Mouse (Mus musculus) thymus, postnatal 25 days (tissue): ENCODE results near the gene Gm525.
"Not testable (repeated sequence)": the region's sequence is repeated elsewhere in the genome, so short reads cannot be mapped to it uniquely, and the experiment has no call there.

Source experiments
- DNase-seq: peaks from one replicate; pipeline ENCODE4 v3.0.0; 2022

Gene Gm525

GRCm38 (mm10) chr11:89064312-89064711 is 9.3 kb upstream of the Gm525 start:
- DNase-seq: no peak

GRCm38 (mm10) chr11:89065297-89065696 is 8.3 kb upstream of the Gm525 start:
- DNase-seq: peak; percentile 79

GRCm38 (mm10) chr11:89066126-89066525 is 7.5 kb upstream of the Gm525 start:
- peak; percentile 77 for DNase-seq

DNA sequence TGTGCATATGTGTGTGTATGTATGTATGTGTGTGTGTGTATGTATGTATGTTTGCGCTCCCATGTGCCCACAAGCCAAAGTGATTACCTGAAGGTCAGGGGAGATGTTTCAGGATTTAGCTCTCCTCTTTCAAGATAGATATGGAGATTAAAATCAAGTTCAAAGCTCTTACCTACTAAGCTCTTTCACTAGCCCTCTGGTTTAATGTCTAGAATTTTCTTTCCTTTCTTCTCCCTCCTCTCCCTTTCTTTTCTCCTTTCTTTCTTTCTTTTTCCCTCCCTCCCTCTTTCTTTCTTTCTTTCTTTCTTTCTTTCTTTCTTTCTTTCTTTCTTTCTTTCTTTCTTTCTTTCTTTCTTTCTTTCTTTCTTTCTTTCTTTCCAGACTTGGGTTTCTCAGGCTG is 6.9 kb upstream of the Gm525 start, which contains the start of gene Dgke:
TSS of gene Dgke (minus strand) at position 101 of the 400 bp plus-strand sequence.
- DNase-seq: peak; percentile 20

- DNase-seq: peak; percentile 61
Observed at GRCm38 (mm10) chr11:89067301-89067822, 6.3 kb upstream of the Gm525 start.

DNA sequence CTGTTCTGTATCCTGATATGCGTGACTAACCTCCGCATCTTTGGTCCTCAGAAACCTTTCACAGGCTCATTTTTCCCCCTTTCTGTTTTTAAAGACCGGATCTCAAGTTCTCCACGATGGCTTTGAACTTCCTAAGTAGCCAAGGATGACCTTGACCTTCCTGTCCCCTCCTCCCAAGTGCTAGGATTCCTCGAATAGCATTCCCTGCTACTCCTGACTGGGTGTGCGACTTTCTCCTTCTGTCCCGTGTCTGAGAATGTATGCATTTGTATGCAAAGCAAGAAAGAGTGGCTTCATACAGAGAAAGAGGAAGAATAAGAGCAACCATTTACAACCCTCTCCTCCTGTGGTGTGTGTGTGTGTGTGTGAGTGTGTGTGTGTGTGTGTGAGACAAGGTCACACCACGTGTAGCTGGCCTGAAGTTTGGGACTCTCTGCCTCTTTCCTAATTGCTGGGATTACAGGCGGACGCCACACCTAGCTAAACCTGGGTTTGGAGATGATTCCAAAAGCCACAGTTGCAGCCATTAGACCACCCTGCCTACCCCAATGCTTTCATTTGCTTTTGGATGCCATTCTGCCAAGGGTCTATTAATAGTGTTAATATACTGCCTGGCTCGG is 5.7 kb upstream of the Gm525 start:
- peak; percentile 44 for DNase-seq

DNA sequence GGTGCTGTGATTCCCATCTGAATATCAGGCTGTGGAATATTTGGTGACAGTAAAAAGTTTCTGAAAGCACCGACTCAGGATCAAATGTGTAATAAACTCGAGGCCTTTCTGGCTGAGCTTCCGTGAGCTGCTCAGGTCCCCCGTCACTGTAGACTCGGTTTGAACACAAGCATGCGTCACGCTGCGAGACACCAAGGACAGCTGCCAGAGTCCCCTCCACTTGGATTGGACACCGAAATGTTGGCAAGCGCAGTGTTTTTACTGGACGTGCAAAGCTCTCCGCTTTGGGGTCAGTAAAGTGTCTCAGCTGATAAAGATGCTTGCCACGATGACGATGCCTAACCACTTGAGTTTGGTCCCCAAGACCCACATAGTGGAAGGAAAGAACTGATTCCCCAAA is 5.0 kb upstream of the Gm525 start:
- peak; percentile 35 for DNase-seq

GRCm38 (mm10) chr11:89069303-89069702 is 4.3 kb upstream of the Gm525 start:
- peak; percentile 91 for DNase-seq

DNA sequence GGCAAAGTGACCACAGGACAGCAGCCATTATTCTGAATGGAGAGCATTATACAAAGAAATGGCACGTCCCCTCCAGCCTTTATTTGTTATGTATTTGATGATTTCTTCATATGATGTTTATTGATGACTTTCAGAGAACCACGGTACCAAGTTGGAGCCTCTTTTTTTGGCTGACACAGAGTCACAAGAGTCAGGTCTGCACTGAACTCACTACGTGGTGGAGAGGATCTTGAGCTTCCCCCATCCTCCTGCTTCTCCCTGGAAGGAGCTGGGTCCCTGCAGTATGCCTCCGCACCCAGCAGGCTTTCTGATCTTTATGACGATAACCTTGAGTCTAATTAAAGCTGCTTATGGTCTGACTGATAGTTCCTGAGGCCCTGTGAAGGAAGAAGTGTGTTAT is 2.1 kb upstream of the Gm525 start:
- DNase-seq: no peak

DNA sequence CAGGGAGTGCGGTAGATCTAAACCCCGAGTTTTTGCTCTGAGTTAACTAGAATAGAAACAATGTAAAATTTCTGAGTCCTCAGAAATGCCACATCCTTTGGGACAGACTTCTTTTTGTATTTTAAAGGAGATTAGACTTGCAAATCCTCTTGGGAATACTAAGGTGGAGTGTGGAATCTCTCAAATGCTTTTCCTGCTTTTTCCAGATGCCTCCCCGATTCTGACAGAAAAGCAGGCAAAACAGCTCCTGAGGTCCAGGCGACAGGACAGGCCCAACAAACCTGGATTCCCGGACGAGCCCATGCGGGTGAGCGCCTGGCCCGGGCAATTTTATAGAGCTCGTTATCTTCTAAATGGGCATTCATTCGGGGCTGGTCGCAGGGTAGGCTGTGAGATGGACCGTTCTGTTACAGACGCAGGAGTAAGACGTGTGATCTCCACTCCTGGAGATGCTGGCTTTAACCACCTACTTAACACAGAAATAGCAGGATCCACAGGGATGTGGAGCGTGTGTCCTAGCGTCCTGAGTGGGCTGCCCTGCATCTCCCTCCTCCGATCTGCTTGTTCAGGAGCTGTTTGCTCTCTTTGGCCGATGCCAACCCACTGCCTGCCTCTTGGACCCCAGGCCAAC is 1.3 kb downstream of the Gm525 start:
- DNase-seq: peak; percentile 31

GRCm38 (mm10) chr11:89076370-89076821 is 2.8 kb downstream of the Gm525 start:
- no peak for DNase-seq

- DNase-seq: peak; percentile 88
Observed at GRCm38 (mm10) chr11:89077601-89078000, 4.0 kb downstream of the Gm525 start.

GRCm38 (mm10) chr11:89078305-89078704 is 4.7 kb downstream of the Gm525 start:
- peak; percentile 42 for DNase-seq

DNA sequence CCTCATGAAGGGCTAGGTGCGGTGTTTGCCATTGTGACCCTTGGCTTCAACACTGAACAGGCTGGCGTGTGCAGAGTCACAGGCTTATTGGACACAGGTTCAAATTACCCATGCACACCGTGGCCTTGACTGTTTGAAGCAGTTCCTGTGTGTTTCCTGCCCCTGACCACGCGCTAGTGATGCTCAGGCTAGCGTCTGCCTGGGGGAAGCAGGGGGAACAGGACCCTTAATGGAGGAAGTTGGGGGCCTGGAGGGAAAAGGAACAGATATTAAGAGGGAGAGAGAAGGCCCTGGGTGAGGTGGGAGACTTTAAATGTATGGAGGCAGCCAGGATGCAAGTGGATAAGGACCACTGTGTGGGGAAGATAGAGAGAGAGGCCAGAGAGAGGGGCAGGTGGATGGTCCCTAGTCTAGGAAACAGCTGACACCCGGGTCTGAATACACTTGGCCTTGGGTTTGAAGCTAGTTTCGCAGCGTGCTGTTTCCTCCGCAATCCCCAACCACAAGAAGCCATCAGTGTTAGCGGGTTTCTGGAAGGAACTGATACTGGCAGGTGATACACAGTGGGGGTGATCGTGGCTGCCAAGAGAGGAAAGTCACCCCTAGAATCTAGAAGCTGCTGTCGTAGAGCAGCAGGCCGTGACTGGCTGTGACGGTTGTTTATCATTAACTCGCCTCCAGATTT is 5.5 kb downstream of the Gm525 start:
- DNase-seq: peak; percentile 70

DNA sequence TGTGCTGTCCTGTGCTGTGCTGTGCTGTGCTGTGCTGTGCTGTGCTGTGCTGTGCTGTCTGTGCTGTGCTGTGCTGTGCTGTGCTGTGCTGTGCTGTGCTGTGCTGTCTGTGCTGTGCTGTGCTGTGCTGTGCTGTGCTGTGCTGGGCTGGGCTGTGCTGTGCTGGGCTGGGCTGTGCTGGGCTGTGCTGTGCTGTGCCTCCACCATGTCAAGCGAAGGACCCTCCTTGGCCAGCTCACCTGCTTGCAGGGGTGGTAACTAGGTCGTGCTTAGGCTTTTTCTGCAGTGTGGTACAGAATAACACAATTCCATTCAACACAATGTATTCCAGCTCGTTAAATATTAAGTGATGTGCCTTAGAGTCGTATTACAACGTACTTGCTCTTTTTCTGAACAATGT is 8.3 kb downstream of the Gm525 start:
- peak; percentile 51 for DNase-seq

GRCm38 (mm10) chr11:89082691-89083090 is 9.1 kb downstream of the Gm525 start:
- peak; percentile 45 for DNase-seq

- peak; percentile 74 for DNase-seq
Observed at GRCm38 (mm10) chr11:89084601-89085000, 11.0 kb downstream of the Gm525 start.

GRCm38 (mm10) chr11:89086208-89086809 is 12.7 kb downstream of the Gm525 start:
- no peak for DNase-seq

- DNase-seq: peak; percentile 33
Observed at GRCm38 (mm10) chr11:89088754-89089153, 15.1 kb downstream of the Gm525 start.

- DNase-seq: not testable (repeated sequence)
Observed at GRCm38 (mm10) chr11:89090359-89090758, 16.7 kb downstream of the Gm525 start.

DNA sequence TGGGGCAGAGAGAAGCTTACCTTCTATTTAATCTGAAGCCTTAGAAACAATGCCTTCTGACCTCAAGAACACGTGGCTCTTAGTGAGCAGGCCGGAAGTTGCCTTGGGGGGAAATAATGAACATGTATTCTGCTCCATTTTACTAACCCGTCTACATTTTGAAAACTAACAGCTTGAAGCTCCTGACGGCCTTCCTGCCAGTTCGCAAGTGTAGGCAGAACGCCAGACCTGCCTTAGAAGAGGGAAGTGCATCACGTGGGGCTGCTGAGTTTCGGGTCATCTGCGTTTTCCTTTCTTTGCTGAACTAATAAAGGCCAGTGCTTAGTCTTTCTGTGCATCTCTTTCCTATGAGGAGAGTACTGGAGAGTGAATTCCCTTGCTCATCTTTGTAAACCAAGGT is 19.1 kb downstream of the Gm525 start:
- peak; percentile 58 for DNase-seq

GRCm38 (mm10) chr11:89095306-89095705 is 21.7 kb downstream of the Gm525 start:
- DNase-seq: peak; percentile 68

DNA sequence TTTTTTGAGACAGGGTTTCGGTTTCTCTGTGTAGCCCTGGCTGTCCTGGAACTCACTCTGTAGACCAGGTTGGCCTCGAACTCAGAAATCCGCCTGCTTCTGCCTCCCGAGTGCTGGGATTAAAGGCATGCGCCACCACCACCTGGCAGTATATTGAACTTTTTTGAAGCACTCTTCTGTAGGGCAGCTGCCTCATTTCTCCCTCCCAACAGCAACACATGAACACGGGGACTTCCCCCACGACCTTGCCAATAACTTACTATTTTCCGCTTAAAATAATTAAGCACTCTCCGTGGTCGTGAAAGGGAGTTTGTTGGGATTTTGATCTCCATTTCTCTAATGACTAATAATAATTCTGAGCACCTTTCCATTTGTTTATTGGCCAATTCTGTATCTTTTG is 23.7 kb downstream of the Gm525 start:
- peak; percentile 11 for DNase-seq
